Mouse (Mus musculus): ENCODE measurements around the gene Il21r. TPM values are rescaled to one million over a fixed set of nuclear protein-coding genes. Genes with fewer than 3 reads are reported as not detected.

Gene Il21r
- polyA plus RNA-seq, 2 experiments: 0.48 to 1.2 TPM

DNA sequence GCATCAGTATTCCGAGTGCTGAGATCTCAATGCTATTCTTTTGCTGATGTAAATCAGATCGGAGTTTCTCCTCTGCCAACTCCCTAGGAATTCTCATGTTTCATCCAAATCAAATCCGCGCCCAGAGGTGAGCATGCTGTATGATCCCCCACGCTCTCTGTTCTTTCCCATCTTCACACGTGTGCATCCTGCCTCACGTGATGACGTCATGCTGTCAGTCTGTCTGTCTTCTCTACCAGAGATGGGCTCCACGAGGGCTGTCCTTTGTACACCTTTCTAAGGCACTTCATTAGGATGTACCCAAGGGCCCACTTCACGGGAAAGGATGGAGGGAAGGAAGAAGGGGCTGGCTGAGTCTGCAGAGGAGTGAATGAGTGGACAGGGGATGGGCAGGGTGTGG lies 3.1 kb upstream of the Il21r start:
- no peak for TF ChIP-seq EP300 (IDR thresholded peaks at IDR 0.05; ENCODE audit: low read depth)
- TF ChIP-seq CTCF (IDR thresholded peaks at IDR 0.05; ENCODE audit: low read depth): no peak
- Histone ChIP-seq H3K4me1 (replicated peaks; ENCODE audit: control insufficient read depth in 2 of 2, insufficient read depth in 2 of 2, low read length in 1 of 2) (peaks cover 0 to 7% of the 10 kb centered on the region in 2 experiments; a peak in 1 of 4 replicates), H3K36me3 (replicated peaks; ENCODE audit: control insufficient read depth, insufficient read depth, low read depth) (no peaks in the 10 kb centered on the region), H3K4me2 (ENCODE audit: low read depth) (no peak overlapping the region), H3K27ac (no peak overlapping the region), H3K4me3 (ENCODE audit: insufficient read depth in 1 of 2, low read depth in 2 of 2, low read length in 2 of 2) (no peak overlapping the region), H3K9me3 (ENCODE audit: control insufficient read depth, low read length) (no peaks in the 10 kb centered on the region), H3K27me3 (ENCODE audit: control insufficient read depth, insufficient read depth, low read length) (no peaks in the 10 kb centered on the region), H3K9ac (replicated peaks) (no peak overlapping the region)
- whole genome bisulfite sequencing (ENCODE audit: insufficient replicate concordance): 43% methylated on average over 10 of the region's 10 CpGs
- ATAC-seq (ENCODE audit: insufficient read depth): no peak
- DNase-seq (ENCODE audit: low read depth in 3 of 3, low spot score in 3 of 3): no peak

GRCm38 (mm10) chr7:125600612-125601279 lies 2.5 kb upstream of the Il21r start:
- Histone ChIP-seq H3K4me2 (ENCODE audit: low read depth) (no peak overlapping the region), H3K36me3 (replicated peaks; ENCODE audit: control insufficient read depth, insufficient read depth, low read depth) (no peaks in the 10 kb centered on the region), H3K4me1 (replicated peaks; ENCODE audit: control insufficient read depth in 2 of 2, insufficient read depth in 2 of 2, low read length in 1 of 2) (peaks cover 0 to 7% of the 10 kb centered on the region in 2 experiments; a peak in 1 of 4 replicates), H3K27me3 (ENCODE audit: control insufficient read depth, insufficient read depth, low read length) (no peaks in the 10 kb centered on the region), H3K9me3 (ENCODE audit: control insufficient read depth, low read length) (no peaks in the 10 kb centered on the region), H3K27ac (no peak overlapping the region), H3K4me3 (ENCODE audit: insufficient read depth in 1 of 2, low read depth in 2 of 2, low read length in 2 of 2) (no peak overlapping the region), H3K9ac (replicated peaks) (no peak overlapping the region)
- DNase-seq (ENCODE audit: low read depth in 3 of 3, low spot score in 3 of 3): no peak
- no peak for ATAC-seq (ENCODE audit: insufficient read depth)
- TF ChIP-seq CTCF (IDR thresholded peaks at IDR 0.05; ENCODE audit: low read depth): no peak
- no peak for TF ChIP-seq EP300 (IDR thresholded peaks at IDR 0.05; ENCODE audit: low read depth)
- 6% methylated on average over 6 of the region's 6 CpGs for WGBS (ENCODE audit: insufficient replicate concordance)

- Histone ChIP-seq H3K9me3 (ENCODE audit: control insufficient read depth, low read length) (no peaks in the 10 kb centered on the region), H3K4me3 (ENCODE audit: insufficient read depth in 1 of 2, low read depth in 2 of 2, low read length in 2 of 2) (no peak overlapping the region), H3K36me3 (replicated peaks; ENCODE audit: control insufficient read depth, insufficient read depth, low read depth) (no peaks in the 10 kb centered on the region), H3K27me3 (ENCODE audit: control insufficient read depth, insufficient read depth, low read length) (no peaks in the 10 kb centered on the region), H3K4me2 (ENCODE audit: low read depth) (no peak overlapping the region), H3K27ac (no peak overlapping the region), H3K9ac (replicated peaks) (no peak overlapping the region), H3K4me1 (replicated peaks; ENCODE audit: control insufficient read depth in 2 of 2, insufficient read depth in 2 of 2, low read length in 1 of 2) (peaks cover 0 to 5% of the 10 kb centered on the region in 2 experiments; a peak in 1 of 4 replicates)
- DNase-seq (ENCODE audit: low read depth in 3 of 3, low spot score in 3 of 3): no peak
- no peak for TF ChIP-seq CTCF (IDR thresholded peaks at IDR 0.05; ENCODE audit: low read depth)
- no peak for TF ChIP-seq EP300 (IDR thresholded peaks at IDR 0.05; ENCODE audit: low read depth)
- 62% methylated on average over 6 of the region's 6 CpGs for WGBS (ENCODE audit: insufficient replicate concordance)
- ATAC-seq (ENCODE audit: insufficient read depth): no peak
Measured at GRCm38 (mm10) chr7:125601280-125601670, 2.0 kb upstream of the Il21r start.

- no peak overlapping the region for H3K9ac ChIP-seq (replicated peaks)
- H3K4me2 ChIP-seq (ENCODE audit: low read depth): no peak overlapping the region
- no peak overlapping the region for H3K4me3 ChIP-seq (ENCODE audit: insufficient read depth in 1 of 2, low read depth in 2 of 2, low read length in 2 of 2)
- DNase-seq (ENCODE audit: low read depth in 3 of 3, low spot score in 3 of 3) (no peak), ATAC-seq (ENCODE audit: insufficient read depth) (no peak)
- TF ChIP-seq CTCF (IDR thresholded peaks at IDR 0.05; ENCODE audit: low read depth) (no peak), EP300 (IDR thresholded peaks at IDR 0.05; ENCODE audit: low read depth) (no peak)
- H3K9me3 ChIP-seq (ENCODE audit: control insufficient read depth, low read length): no peaks in the 10 kb centered on the region
- no peaks in the 10 kb centered on the region for H3K36me3 ChIP-seq (replicated peaks; ENCODE audit: control insufficient read depth, insufficient read depth, low read depth)
- peaks cover 0 to 5% of the 10 kb centered on the region in 2 experiments; a peak in 1 of 4 replicates for H3K4me1 ChIP-seq (replicated peaks; ENCODE audit: control insufficient read depth in 2 of 2, insufficient read depth in 2 of 2, low read length in 1 of 2)
- 44% methylated on average over 11 of the region's 11 CpGs for WGBS (ENCODE audit: insufficient replicate concordance)
- no peaks in the 10 kb centered on the region for H3K27me3 ChIP-seq (ENCODE audit: control insufficient read depth, insufficient read depth, low read length)
- no peak overlapping the region for H3K27ac ChIP-seq
Measured at GRCm38 (mm10) chr7:125601821-125602448, 1.3 kb upstream of the Il21r start.
